Mouse (Mus musculus): Measurements from ENCODE around the gene Mical1. TPM values are rescaled to one million over a fixed set of nuclear protein-coding genes. Genes with fewer than 3 reads are reported as not detected.

Mical1 gene
- total RNA-seq (2021), result 10 to 100 TPM; 34.3 to 39.2 TPM

GRCm38 (mm10) chr10:41476171-41477017 lies at the start of gene Mical1:
Mical1 (plus strand) TSS chr10:41476314.
- intact Hi-C loops (cut with DNase I), result no loop called here
- DNase-seq, result peak; percentile 82

DNA sequence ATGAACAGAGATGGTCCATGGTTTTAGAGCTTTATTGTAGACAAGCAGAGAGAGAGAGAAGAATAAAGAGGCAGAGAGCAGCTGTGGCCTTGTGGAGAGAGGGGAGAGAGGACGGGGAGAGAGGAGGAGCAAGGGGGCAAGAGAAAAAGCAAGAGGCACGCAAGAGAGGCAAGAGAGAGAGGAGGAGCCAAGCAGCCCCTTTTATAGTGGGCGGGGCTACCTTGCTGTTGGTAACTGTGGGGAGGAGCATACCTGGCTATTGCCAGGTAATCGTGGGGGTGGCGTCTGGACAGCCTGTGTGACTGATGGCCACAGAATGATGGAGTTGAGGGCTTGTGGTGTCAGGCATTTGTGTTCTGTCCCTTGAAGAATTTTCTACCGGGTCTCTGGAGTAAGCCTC lies 49.7 kb upstream of the Mical1 start:
- no peak for DNase-seq
- intact Hi-C loops (cut with DNase I), result no loop called here

DNA sequence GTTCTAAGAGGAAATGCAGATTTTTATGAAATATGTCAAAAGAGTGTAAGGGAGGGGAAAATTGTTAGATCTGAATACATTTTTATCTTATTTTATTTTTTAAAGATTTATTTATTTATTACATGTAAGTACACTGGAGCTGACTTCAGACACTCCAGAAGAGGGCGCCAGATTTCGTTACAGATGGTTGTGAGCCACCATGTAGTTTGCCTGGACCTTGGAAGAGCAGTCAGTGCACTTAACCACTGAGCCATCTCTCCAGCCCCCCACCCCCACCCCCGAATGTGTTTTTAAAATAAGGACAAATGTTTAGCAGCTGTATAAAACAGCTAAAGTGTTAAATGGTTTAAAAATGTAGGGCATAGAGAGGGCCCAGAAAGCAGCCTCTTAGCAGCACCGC lies 41.5 kb upstream of the Mical1 start:
- intact Hi-C loops (cut with DNase I), result loop anchor here (10.0 kb wide), 2 partner anchors 70 to 250 kb away; no protein-coding TSS in a partner anchor
- peak; percentile 55 to 68 for DNase-seq

DNA sequence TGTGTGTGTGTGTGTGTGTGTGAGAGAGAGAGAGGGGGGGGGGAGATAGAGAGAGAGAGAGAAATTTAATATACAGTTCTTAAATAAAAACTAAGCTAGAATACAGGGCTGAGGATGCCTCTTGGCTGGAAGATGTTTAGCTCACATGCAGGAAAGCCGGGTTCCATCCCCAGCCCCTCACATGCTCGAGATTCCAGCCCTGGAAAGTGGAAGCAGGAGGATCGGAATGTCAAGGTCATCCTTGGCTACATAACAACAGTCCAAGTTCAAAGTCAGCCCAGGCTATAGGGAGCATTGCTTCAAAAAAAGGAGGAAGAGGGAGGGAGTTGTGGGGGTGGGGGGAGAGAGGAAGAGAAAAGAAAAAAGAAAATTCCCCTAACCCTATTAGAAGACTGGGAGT lies 41.0 kb upstream of the Mical1 start:
- intact Hi-C loops (cut with DNase I), result loop anchor here (10.0 kb wide), 2 partner anchors 70 to 250 kb away; no protein-coding TSS in a partner anchor
- DNase-seq, result no peak

DNA sequence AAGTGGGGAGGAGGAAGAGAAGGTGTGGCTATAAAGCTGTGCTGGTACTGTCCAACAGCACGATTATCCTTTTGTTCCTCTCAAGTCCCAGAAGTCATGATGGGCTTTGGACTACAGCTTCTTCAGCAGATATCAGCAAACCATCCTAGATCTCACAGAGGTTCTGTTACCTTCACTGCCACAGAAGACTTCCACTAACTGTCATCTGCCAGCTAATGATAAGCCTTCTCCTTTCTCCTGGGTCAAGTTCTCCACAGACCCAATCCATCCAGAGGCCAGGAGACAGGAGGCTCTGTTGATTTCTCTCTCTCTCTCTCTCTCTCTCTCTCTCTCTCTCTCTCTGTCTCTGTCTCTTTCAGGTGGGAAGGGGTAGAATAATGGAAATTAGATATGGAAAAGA lies 27.9 kb upstream of the Mical1 start:
- DNase-seq, result no peak
- intact Hi-C loops (cut with DNase I), result no loop called here

- DNase-seq, result no peak
- intact Hi-C loops (cut with DNase I), result no loop called here
Observed at GRCm38 (mm10) chr10:41449684-41450083, 26.4 kb upstream of the Mical1 start.

GRCm38 (mm10) chr10:41450137-41450670 lies 25.9 kb upstream of the Mical1 start, which contains the start of gene Zbtb24:
Zbtb24 (plus strand) TSS chr10:41450383.
- intact Hi-C loops (cut with DNase I), result no loop called here
- peak; percentile 95 to 98 for DNase-seq

GRCm38 (mm10) chr10:41450780-41451522 lies 25.2 kb upstream of the Mical1 start:
- DNase-seq, result no peak
- intact Hi-C loops (cut with DNase I), result no loop called here

DNA sequence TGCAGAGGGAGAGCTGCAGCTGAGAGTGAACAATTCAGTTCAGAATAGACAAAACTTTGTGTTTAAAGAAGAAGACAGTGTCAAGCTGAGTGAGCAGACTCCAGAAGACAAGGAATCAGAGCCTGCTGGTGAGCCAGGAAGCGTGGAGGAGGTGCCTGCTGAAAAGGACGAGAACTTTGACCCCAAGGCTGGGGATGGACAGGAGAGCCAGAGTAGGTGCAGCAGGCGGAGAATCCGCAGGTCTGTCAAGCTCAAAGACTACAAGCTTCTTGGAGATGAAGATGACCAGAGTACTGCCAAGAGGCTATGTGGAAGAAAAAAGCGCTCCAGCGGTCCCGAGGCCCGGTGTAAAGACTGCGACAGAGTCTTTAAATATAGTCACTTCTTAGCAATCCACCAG lies 24.5 kb upstream of the Mical1 start:
- no peak for DNase-seq
- intact Hi-C loops (cut with DNase I), result no loop called here

- DNase-seq, result no peak
- intact Hi-C loops (cut with DNase I), result no loop called here
Observed at GRCm38 (mm10) chr10:41452791-41453190, 23.3 kb upstream of the Mical1 start.

- intact Hi-C loops (cut with DNase I), result no loop called here
- DNase-seq, result no peak
Observed at GRCm38 (mm10) chr10:41459990-41460389, 16.1 kb upstream of the Mical1 start.

- no peak for DNase-seq
- intact Hi-C loops (cut with DNase I), result no loop called here
Observed at GRCm38 (mm10) chr10:41460501-41460900, 15.6 kb upstream of the Mical1 start.

DNA sequence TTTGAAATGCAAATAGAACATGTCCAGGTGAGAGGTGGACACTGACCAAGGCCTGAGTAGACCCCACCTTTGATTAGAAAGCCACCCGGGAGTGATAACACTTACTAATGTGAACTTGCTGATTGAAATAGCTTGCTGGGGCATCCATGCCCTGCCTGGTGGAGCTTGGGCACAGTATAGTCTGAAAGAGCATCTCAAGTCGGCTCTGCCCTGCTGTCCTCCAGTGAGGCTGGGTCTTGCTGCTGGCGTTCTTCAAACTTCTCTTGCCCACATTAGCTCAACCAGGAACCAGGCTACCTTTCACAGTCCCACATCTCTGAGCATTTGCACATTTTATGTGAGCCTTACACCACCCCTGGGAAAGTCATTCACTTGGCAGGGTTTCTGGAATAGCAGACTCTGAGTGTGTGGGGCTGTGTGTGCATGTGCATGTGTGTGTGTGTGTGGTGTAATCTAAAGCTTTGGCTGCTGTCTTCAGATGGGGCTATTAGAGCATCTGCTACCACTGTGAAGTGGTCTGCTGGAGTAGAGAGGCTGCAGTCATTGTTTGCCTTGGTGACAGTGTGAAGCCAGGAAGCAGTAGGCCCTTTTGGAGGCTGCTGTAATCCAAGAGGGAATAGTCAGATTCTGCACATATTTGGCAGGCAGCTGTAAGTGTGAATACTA lies 14.9 kb upstream of the Mical1 start:
- intact Hi-C loops (cut with DNase I), result no loop called here
- no peak for DNase-seq

- intact Hi-C loops (cut with DNase I), result no loop called here
- no peak for DNase-seq
Observed at GRCm38 (mm10) chr10:41464401-41464955, 11.6 kb upstream of the Mical1 start.

DNA sequence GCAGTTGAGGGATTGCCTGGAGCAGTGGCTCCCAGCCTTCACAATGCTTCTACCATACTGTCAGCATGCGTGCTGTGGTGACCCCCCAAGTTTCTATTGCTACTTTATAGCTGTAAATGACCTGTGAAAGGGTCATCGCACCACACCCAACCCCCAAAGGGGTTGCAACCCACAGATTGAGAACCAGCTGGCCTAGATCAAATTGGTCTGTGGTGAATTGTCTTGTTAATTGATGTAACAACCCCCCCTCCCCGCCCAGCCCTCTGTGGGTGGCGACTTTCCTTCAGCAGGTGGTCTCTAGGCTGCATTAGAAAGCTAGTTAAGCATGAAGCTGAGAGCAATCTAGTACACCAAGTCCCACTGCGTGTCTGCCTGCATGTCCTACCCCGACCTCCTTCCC lies 8.8 kb upstream of the Mical1 start:
- no peak for DNase-seq
- intact Hi-C loops (cut with DNase I), result no loop called here

DNA sequence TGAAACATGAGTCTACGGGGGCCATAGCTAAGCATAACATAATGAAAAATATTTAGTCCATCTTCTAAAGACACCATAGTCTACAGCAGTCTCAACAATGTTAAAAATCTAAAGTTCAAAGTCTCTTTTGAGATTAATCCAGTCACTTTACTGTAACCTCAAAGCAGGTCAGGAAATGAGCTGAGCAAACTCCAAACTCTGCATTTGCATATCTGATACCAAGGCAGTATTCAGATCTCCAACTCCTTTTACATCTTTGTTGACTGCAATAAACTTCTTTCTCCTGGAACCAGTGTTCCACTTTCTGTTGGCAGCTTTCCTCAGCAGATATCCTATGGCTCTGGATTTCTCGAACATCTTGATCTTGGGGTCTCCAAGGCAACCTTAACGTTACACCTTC lies 5.4 kb upstream of the Mical1 start:
- no peak for DNase-seq
- intact Hi-C loops (cut with DNase I), result no loop called here

DNA sequence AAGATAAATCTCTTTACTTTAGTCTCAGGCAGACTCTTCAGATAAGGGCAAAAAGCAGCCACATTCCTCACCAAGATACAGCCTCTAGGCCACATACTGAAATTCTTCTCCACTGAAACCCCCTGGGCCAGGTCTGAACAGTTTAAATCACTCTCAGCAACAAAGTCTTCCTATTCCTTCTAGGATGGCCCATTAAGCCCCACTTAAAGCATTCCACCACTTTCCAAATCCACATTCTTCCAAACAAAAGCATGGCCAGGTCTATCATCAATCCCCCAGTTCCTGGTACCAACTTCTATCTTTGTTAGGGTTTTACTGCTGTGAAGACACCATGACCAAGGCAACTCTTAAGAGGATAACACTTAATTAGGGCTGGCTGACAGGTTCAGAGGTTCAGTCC lies 3.6 kb upstream of the Mical1 start:
- intact Hi-C loops (cut with DNase I), result no loop called here

GRCm38 (mm10) chr10:41472962-41473481 lies 3.1 kb upstream of the Mical1 start:
- intact Hi-C loops (cut with DNase I), result no loop called here
- DNase-seq, result no peak

More for the DNA sequence above, 3.6 kb upstream of the Mical1 start:
- no peak for DNase-seq

- intact Hi-C loops (cut with DNase I), result no loop called here
- DNase-seq, result peak; percentile 87 to 88
Observed at GRCm38 (mm10) chr10:41473782-41474468, 2.2 kb upstream of the Mical1 start.

DNA sequence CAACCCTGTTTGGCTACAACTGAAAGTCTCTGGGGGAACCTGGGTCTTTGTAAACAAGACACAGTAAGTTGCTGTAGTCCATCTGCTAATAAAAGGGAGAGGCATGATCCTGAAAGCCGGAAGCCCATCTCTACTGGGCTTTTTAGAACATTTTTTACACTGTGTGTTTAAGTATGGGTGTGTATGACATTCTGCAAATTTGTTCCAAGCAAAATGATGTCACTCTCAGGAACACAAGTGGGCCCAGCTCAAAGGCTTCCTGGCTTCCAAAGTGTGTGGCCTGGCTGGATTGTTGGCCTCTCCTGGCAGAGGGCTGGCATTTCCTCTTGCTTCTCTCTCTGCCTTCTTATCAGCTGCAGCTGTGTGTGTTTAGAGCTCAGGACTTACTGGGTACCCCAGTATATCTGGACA lies 1.1 kb upstream of the Mical1 start:
- intact Hi-C loops (cut with DNase I), result no loop called here
- DNase-seq, result peak; percentile 71 to 74
